Mouse (Mus musculus) stomach, embryonic 14.5 days (tissue): ENCODE data around the gene Cers6. TPM values are rescaled to one million over a fixed set of nuclear protein-coding genes. Genes with fewer than 3 reads are reported as not detected.

Experiments used
- ATAC-seq: fragments of 200-750 bp; cut with Nextera tagmentation; 2 replicates; pipeline ENCODE4 v1.8.0; 2017; ENCODE audit warnings: low read depth, moderate TSS enrichment; ENCODE audit not compliant: insufficient number of reproducible peaks, insufficient read depth, low FRiP score
- H3K27ac ChIP-seq: fragments of 300-500 bp; sonication (generic); 2 replicates; pipeline ENCODE4 v1.5.1; 2014; ENCODE audit warnings: mild to moderate bottlenecking, low read length, moderate library complexity, mixed read lengths
- H3K27me3 ChIP-seq: fragments of 300-500 bp; sonication (generic); 2 replicates; pipeline ENCODE4 v1.6.1; 2014; ENCODE audit warnings: low read length, control low read depth, mixed read lengths; ENCODE audit not compliant: control insufficient read depth, insufficient read depth
- H3K36me3 ChIP-seq: fragments of 300-500 bp; sonication (generic); 2 replicates; pipeline ENCODE4 v1.6.1; 2014; ENCODE audit warnings: mild to moderate bottlenecking, control low read depth, low read length, moderate library complexity, mixed read lengths; ENCODE audit not compliant: control insufficient read depth, insufficient read depth
- H3K4me1 ChIP-seq: fragments of 300-500 bp; sonication (generic); 2 replicates; pipeline ENCODE4 v1.6.1; 2014; ENCODE audit warnings: low read length, control low read depth, mixed read lengths; ENCODE audit not compliant: control insufficient read depth, insufficient read depth
- H3K4me2 ChIP-seq: fragments of 300-500 bp; sonication (generic); replicated peaks from 2 replicates; pipeline ENCODE4 v1.6.1; 2014; ENCODE audit warnings: low read depth, low read length, control low read depth
- H3K4me3 ChIP-seq: fragments of 300-500 bp; sonication (generic); 2 replicates; pipeline ENCODE4 v1.5.1; 2014; ENCODE audit warnings: low read depth, low read length, control low read depth
- H3K9ac ChIP-seq: fragments of 300-500 bp; sonication (generic); replicated peaks from 2 replicates; pipeline ENCODE4 v1.6.1; 2014; ENCODE audit warnings: low read depth, mild to moderate bottlenecking, control low read depth, low read length, moderate library complexity, mixed read lengths
- H3K9me3 ChIP-seq: fragments of 300-500 bp; sonication (generic); 2 replicates; pipeline ENCODE4 v1.6.1; 2016; ENCODE audit warnings: low read depth, low read length, control low read depth; ENCODE audit not compliant: control insufficient read depth
- WGBS: fragments of 180-500 bp; shearing (Covaris S2); extraction: QIAGEN DNeasy Blood & Tissue Kit; methylation state at CpG from one replicate; pipeline ENCODE4 v1.1.7; 2014; 5-methylcytosine and 5-hydroxymethylcytosine counted together
- polyA plus RNA-seq: library from polyadenylated mRNA; unstranded; fragments of >200 nt; fragmentation: Nextera tagmentation; extraction: Ambion mirVana; gene quantifications from 2 replicates; pipeline ENCODE4 v1.2.1, GENCODE M21; 2014

The Cers6 gene
- polyA plus RNA-seq, 1 experiment from 2014 or later, result 37.5 TPM

DNA sequence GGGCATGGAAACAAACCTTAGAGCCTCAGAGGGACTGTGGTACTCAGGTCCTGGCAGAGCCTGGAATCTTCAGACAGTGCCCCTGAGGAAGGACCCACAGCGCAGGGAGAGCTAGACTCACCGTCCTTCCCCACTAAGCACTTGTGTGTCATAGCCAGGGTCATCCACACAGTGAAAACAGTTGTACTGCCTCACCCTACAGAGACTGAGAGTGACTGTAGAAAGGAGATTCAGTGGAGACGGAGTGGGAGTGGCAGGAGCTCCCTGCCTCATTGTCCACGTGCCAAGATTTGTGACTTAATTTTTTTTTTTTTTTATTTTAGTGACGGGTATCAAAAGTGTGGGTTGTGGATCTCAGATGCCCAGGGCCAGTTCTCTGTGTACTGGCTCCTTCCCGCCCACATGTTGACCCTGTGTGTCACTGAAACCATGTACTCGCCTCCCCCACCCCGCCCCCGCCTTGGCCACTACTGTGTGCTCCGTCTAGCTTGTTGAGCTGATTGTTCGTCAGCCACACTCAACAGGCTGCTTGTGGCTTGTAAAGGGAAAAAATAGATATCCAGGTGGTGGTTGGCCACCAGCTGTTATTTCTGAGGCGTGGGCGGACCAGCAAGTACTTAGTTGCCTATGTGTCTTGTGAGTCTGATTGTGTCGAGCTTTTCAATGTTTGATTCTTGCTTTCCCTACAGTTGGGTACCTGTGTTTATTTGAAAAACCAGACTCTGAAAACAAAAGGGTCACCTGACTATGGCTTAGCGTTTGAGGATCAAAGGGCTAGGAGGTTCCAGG, 12.6 kb downstream of the Cers6 start:
- H3K4me3 ChIP-seq, result no peak overlapping the region
- no peaks in the 10 kb centered on the region for H3K36me3 ChIP-seq
- WGBS, result 57% methylated on average over 15 of the region's 15 CpGs
- peaks cover 10% of the 10 kb centered on the region for H3K4me1 ChIP-seq
- no peak overlapping the region for H3K4me2 ChIP-seq
- peak; percentile 60; the same call in 1 of the 2 replicates for ATAC-seq
- no peaks in the 10 kb centered on the region for H3K27me3 ChIP-seq
- H3K27ac ChIP-seq, result no peak overlapping the region
- no peak overlapping the region for H3K9ac ChIP-seq
- no peaks in the 10 kb centered on the region for H3K9me3 ChIP-seq

DNA sequence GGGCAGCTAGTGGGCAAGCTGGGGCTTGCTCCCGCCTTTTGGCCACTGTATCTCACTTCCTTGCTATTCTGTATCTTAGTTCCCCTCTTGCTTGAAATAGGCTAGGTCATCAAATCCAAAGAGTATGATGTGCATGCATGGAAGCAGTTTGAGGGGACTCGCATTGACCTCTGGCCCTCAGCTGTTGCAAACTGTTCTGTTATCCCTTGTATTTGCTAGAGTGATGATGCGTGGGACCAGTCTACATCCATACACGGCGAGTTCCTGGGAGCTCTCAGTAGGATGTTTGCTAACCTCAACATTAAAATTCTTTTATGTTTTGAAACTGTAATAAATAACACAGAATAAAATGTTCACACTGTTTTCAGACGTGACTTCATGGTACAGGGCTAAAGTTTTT, 13.3 kb downstream of the Cers6 start:
- Histone ChIP-seq H3K27me3 (no peaks in the 10 kb centered on the region), H3K4me1 (peaks cover 10% of the 10 kb centered on the region), H3K4me3 (no peak overlapping the region), H3K4me2 (no peak overlapping the region), H3K27ac (no peak overlapping the region), H3K9me3 (no peaks in the 10 kb centered on the region), H3K36me3 (no peaks in the 10 kb centered on the region), H3K9ac (no peak overlapping the region)
- no peak for ATAC-seq
- 80% methylated on average over 6 of the region's 6 CpGs for WGBS

DNA sequence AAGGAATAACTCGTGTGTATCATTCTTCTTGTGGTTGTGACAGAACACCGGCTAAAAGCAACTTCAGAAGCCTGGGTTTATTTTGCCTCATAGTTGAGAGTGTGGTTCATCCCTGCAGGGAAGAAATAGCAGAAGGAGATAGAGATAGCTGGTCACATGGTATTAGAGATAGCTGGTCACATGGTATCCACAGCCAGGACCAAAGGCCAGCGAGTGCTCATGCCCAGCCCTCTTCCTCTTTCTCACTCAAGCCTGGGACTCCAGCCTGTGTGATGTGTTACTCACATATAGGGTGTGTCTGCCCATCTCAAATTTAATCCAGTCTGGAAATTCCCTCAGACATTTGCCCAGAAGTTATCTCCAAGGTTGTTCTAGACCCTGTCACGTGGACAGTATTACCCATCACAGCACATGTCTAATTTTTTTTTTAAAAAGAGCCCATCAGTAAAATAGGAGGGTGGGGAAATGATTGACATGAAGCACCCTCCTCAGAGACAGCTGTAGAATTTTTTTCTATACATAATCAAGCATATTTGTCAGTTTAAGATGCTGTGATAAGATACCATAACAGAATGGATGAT, 17.9 kb downstream of the Cers6 start:
- H3K27ac ChIP-seq, result no peak overlapping the region
- no peaks in the 10 kb centered on the region for H3K36me3 ChIP-seq
- WGBS, result 90% methylated on average over 4 of the region's 4 CpGs
- no peaks in the 10 kb centered on the region for H3K27me3 ChIP-seq
- H3K9me3 ChIP-seq, result no peaks in the 10 kb centered on the region
- no peak overlapping the region for H3K9ac ChIP-seq
- no peak overlapping the region for H3K4me2 ChIP-seq
- no peak overlapping the region for H3K4me3 ChIP-seq
- H3K4me1 ChIP-seq, result peaks cover 4% of the 10 kb centered on the region; the same call in 1 of the 2 replicates
- ATAC-seq, result no peak

DNA sequence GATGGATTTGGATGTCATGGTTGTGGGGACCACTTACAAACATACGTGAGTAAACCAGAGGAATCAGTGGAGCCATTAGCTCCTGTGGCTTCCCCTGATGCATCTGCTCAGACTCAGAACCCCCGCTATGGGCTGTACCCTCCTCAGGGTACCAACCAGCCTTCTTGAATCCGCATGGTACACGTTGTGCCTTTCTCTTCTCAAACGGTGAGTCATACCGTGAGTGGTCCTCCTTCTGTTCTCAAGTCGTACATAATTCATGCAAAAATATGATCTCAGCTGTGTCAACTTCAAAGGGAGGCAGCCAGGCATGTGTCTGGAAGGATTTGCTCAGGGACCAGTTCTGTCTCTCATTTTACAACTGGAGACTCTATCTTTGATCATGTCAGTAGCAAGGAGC, 23.3 kb downstream of the Cers6 start:
- peaks cover 7% of the 10 kb centered on the region for H3K4me1 ChIP-seq
- no peak overlapping the region for H3K4me2 ChIP-seq
- ATAC-seq, result no peak
- no peaks in the 10 kb centered on the region for H3K27me3 ChIP-seq
- no peak overlapping the region for H3K27ac ChIP-seq
- no peak overlapping the region for H3K9ac ChIP-seq
- 71% methylated on average over 7 of the region's 7 CpGs for WGBS
- no peaks in the 10 kb centered on the region for H3K9me3 ChIP-seq
- H3K36me3 ChIP-seq, result no peaks in the 10 kb centered on the region
- H3K4me3 ChIP-seq, result no peak overlapping the region

DNA sequence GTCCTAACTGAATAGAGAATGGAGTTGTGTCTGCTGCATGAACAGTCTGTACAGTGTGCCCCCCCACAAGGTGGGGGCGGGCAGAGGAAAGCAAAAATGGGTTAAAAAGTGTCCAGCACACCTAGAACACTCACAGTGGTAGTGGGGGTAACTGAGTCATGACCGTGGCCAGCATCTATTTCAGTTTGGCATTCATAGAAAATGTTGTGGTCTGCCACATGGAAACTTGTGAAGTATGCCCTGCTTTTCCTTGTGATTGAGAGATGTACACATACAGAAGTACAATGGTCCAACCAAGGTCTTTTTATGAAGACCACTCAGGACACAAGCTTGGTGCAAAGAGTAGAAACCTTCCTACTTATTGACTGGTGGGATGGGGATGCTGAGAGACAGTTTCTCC, 24.0 kb downstream of the Cers6 start:
- H3K4me2 ChIP-seq, result no peak overlapping the region
- 98% methylated on average over 2 of the region's 2 CpGs for WGBS
- no peaks in the 10 kb centered on the region for H3K9me3 ChIP-seq
- no peaks in the 10 kb centered on the region for H3K36me3 ChIP-seq
- no peaks in the 10 kb centered on the region for H3K27me3 ChIP-seq
- no peak for ATAC-seq
- H3K27ac ChIP-seq, result no peak overlapping the region
- no peak overlapping the region for H3K4me3 ChIP-seq
- H3K4me1 ChIP-seq, result peaks cover 7% of the 10 kb centered on the region
- H3K9ac ChIP-seq, result no peak overlapping the region

DNA sequence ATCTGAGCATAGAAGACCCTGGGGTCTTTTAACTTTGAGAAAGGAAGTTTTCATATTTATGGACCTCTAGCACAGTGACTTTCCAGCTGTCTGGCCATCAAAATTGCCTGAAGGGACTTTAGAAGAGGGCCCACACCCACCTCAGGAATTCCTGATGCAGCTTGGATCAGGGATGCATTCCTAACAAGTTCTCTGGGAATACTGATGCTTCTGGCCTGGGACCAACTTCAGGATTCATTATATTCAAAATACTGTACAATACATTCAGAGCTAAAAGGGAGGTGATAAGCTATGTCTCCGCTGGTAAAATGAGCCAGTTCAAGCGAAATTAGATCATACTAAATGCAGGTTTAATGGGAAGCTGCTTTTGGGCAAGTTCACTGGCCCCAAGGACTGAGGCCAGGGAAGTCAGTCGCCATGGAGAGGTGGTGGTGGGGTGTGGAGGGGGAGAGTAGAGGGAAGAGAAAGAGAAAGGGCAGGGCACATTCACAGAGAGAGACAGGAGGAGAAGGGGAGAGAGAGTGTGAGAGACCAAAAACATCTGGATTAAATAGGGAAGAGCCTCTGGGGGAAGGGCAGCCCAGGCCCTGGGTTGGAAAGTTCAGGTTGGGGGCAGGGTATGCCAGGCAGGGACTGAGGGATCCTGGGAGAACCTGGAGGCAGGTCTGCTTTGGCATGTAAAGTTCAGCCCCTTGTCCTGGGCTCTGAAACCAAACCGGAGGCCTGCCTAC, 24.7 kb downstream of the Cers6 start:
- H3K36me3 ChIP-seq, result no peaks in the 10 kb centered on the region
- no peak overlapping the region for H3K4me2 ChIP-seq
- no peak overlapping the region for H3K9ac ChIP-seq
- no peaks in the 10 kb centered on the region for H3K9me3 ChIP-seq
- ATAC-seq, result peak; percentile 44; the same call in 1 of the 2 replicates
- H3K4me1 ChIP-seq, result peaks cover 7% of the 10 kb centered on the region
- H3K27ac ChIP-seq, result no peak overlapping the region
- WGBS, result 33% methylated on average over 4 of the region's 4 CpGs
- H3K4me3 ChIP-seq, result no peak overlapping the region
- no peaks in the 10 kb centered on the region for H3K27me3 ChIP-seq

DNA sequence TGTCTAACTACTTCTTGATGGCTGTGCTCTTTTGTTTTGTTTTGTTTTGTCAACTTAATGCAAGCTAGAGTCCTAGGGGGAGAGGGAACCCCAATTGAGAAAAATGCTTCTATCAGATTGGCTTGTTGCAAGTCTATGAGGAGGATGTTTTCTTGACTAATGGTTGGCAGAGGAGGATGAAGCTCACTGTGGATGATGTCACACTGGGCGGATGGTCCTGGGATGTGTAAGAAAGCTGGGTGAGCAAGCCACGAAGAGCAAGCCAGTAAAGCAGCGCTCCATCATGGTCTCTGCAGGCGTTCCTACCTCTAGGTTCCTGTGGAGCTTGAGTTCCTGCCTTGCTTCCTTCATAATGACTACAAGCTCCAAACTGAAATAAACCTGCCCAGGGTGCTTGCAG, 25.4 kb downstream of the Cers6 start:
- peaks cover 7% of the 10 kb centered on the region for H3K4me1 ChIP-seq
- H3K4me3 ChIP-seq, result no peak overlapping the region
- H3K4me2 ChIP-seq, result no peak overlapping the region
- H3K9ac ChIP-seq, result no peak overlapping the region
- H3K27me3 ChIP-seq, result no peaks in the 10 kb centered on the region
- WGBS, result 89% methylated on average over 4 of the region's 4 CpGs
- no peak overlapping the region for H3K27ac ChIP-seq
- H3K9me3 ChIP-seq, result no peaks in the 10 kb centered on the region
- no peak for ATAC-seq
- H3K36me3 ChIP-seq, result no peaks in the 10 kb centered on the region

DNA sequence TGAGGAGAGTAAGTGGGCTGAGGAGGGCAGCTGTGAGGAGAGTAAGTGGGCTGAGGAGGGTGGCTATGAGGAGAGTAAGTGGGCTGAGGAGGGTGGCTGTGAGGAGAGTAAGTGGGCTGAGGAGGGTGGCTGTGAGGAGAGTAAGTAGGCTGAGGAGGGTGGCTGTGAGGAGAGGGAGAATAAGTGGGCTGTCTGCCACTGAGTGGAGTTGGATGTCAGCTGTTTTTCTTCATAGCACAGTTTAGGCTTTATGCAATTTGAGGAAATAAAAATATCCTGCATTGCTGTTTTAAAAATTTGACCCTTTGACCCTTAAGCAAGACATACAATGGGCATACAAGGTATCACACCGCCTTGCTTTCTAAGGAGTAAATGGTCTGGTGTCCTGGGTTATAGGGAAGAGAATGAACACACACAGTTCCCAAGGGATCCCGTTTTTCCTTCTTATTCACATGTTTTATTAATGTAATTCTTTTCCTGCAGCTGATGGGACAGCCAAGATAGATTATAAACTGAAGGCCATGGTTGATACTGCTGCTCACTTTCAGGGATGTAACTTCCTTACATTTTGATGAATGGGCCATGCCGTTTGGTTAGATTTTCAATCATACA, 27.0 kb downstream of the Cers6 start:
- H3K27me3 ChIP-seq, result no peaks in the 10 kb centered on the region
- 39% methylated on average over 3 of the region's 3 CpGs for WGBS
- H3K9ac ChIP-seq, result no peak overlapping the region
- no peak overlapping the region; the same call in 1 of the 2 replicates for H3K27ac ChIP-seq
- no peaks in the 10 kb centered on the region for H3K9me3 ChIP-seq
- H3K4me1 ChIP-seq, result peaks cover 7% of the 10 kb centered on the region
- ATAC-seq, result peak; percentile 33; the same call in 1 of the 2 replicates
- no peaks in the 10 kb centered on the region for H3K36me3 ChIP-seq
- H3K4me3 ChIP-seq, result no peak overlapping the region
- no peak overlapping the region for H3K4me2 ChIP-seq
